Mouse (Mus musculus) gonadal fat pad, adult 2 months (tissue): ENCODE measurements around the gene Helt. TPM values are rescaled to one million over a fixed set of nuclear protein-coding genes. Genes with fewer than 3 reads are reported as not detected.

Experiments
- DNase-seq: peaks from one replicate; pipeline ENCODE4 v3.0.0-alpha.2; 2012; ENCODE audit warnings: low read depth
- polyA plus RNA-seq: library from polyadenylated mRNA; depleted of rRNA; stranded (reverse); fragments of >200 nt; gene quantifications from 2 replicates; pipeline ENCODE4 v1.2.3, GENCODE M21; 2012; rRNA removed

Helt gene
- not detected in 2 replicates for polyA plus RNA-seq

GRCm38 (mm10) chr8:46294181-46294892, at the start of gene Helt:
Gene Helt (minus strand): TSS chr8:46294671.
- no peak for DNase-seq

- no peak for DNase-seq
Observed at GRCm38 (mm10) chr8:46342272-46342671, 47.8 kb upstream of the Helt start.

- no peak for DNase-seq
Observed at GRCm38 (mm10) chr8:46340381-46341273, 46.2 kb upstream of the Helt start.

GRCm38 (mm10) chr8:46339317-46339716, 44.8 kb upstream of the Helt start:
- no peak for DNase-seq

- DNase-seq: no peak
Observed at GRCm38 (mm10) chr8:46336351-46336750, 41.9 kb upstream of the Helt start.

GRCm38 (mm10) chr8:46332389-46333061, 38.1 kb upstream of the Helt start:
- no peak for DNase-seq

- DNase-seq: no peak
Observed at GRCm38 (mm10) chr8:46331801-46332200, 37.3 kb upstream of the Helt start.

- DNase-seq: no peak
Observed at GRCm38 (mm10) chr8:46329396-46329795, 34.9 kb upstream of the Helt start.

GRCm38 (mm10) chr8:46327284-46327683, 32.8 kb upstream of the Helt start:
- DNase-seq: no peak

GRCm38 (mm10) chr8:46326715-46327114, 32.2 kb upstream of the Helt start:
- no peak for DNase-seq

GRCm38 (mm10) chr8:46324676-46325075, 30.2 kb upstream of the Helt start:
- DNase-seq: no peak

GRCm38 (mm10) chr8:46323672-46324191, 29.3 kb upstream of the Helt start:
- DNase-seq: no peak

- no peak for DNase-seq
Observed at GRCm38 (mm10) chr8:46322833-46323232, 28.4 kb upstream of the Helt start.

GRCm38 (mm10) chr8:46322421-46322820, 27.9 kb upstream of the Helt start:
- DNase-seq: no peak

GRCm38 (mm10) chr8:46318802-46319201, 24.3 kb upstream of the Helt start:
- no peak for DNase-seq

GRCm38 (mm10) chr8:46317161-46317560, 22.7 kb upstream of the Helt start:
- DNase-seq: no peak

GRCm38 (mm10) chr8:46313798-46314197, 19.3 kb upstream of the Helt start:
- no peak for DNase-seq

- no peak for DNase-seq
Observed at GRCm38 (mm10) chr8:46311159-46311558, 16.7 kb upstream of the Helt start.

GRCm38 (mm10) chr8:46308189-46308588, 13.7 kb upstream of the Helt start:
- no peak for DNase-seq

GRCm38 (mm10) chr8:46305733-46306349, 11.4 kb upstream of the Helt start:
- no peak for DNase-seq

GRCm38 (mm10) chr8:46302121-46302520, 7.7 kb upstream of the Helt start:
- DNase-seq: no peak

GRCm38 (mm10) chr8:46298847-46299246, 4.4 kb upstream of the Helt start:
- DNase-seq: no peak
